Mouse (Mus musculus) heart, adult 18-20 months (tissue): Measurements from ENCODE around the gene Kcnmb4. TPM values are rescaled to one million over a fixed set of nuclear protein-coding genes. Genes with fewer than 3 reads are reported as not detected.

ENCODE experiments used
- DNase-seq, 2 experiments: peaks; one replicate each; pipeline ENCODE4 v3.0.0; 2021 to 2022; ENCODE audit warnings: mixed read lengths in 1 of 2
- long read RNA-seq, 2 experiments: library from polyadenylated mRNA; stranded (forward); transcript quantifications; one replicate each; pipeline ENCODE4 v2.0.0; 2021
- total RNA-seq, 2 experiments: library from RNA; stranded (reverse); gene quantifications; 2 replicates each; pipeline ENCODE4 v1.2.3; 2021

The Kcnmb4 gene
- total RNA-seq, result under 1 TPM; 0.32 to 0.64 TPM
- long read RNA-seq, experiment 1, result 0 reads
- long read RNA-seq, experiment 2, partial matches to known transcripts, result 0 of 1 reads
- long read RNA-seq, experiment 2, other reads (novel, unspliced or antisense), result 0 of 1 reads

DNA sequence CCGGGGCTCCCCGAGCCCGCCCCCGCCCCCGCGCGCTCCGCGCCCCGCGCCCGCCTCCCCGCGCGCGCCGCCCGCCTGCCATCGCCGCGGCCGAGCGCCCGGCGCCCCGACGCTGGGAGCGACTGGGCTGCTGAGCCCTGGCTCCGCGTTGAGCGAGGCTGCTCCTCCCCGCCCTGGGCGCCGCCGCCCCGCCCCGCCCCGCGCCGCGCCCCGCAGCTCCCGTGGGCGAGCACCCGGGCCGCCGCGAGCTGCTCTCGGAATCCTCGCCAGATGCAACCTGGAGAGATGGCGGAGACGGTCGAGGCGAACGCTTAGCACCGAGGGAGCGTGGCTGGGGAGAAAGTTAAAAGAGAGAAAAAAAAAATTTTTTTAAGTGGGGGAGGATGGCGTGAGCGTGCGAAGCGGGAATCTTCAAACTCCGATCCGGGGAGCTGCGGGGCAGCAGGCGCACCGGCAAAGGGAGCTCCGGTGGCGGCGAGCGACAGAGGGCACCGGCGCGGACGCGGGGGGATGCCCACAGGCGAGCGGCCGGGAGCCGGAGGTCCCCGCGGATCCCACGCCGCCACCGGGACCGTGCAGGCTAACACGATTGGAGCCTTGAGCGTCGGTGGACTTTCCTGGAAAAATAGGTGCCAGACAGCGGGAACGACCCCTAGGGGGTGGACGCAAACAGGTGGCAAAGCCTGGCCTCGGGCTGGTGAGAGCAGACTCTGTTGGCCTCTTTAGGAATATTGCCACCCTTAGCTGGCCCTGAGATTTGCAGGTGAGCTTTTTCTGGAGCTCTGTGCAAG is at the start of gene Kcnmb4:
Kcnmb4 (minus strand) TSS at position 120 of the 791 bp plus-strand sequence.
- DNase-seq, result peak in 1 of 2 experiments; percentile 18

DNA sequence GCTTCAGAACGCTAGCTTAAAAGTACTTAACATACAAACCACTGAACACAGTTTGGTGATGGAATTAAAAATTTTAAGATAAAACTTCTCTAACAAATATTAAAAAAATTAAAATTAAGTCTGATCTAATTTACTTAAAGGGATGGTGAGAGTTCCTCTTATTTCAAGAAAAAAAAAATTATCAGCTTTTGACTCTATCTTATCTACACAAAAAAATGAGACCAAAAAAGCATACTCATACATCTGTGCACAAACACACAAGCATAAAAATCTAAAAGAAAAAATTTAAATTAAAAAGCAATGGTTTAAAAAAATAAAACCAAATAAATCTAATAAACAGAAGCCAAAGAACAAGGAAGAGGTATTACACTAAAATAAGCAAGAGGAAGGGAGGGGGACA is 45.9 kb upstream of the Kcnmb4 start:
- DNase-seq, result no peak

DNA sequence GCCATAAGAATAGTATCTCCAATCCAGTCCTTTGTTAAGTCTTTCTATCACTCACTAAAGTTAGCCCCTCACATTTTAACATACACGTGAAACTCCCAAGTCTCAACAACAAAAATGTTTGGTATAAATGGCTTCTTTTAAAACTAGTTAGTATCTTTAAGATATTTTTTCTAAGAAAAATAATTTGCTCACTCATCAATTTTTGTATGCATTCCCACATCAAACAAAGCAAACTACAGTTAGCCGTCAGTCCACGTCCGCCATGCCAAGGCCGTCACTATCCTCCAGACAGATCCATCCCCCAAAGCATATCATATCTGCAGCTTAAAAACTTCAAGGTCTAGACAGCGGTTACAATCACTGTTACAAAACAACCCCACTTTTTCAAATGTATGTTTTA is 41.9 kb upstream of the Kcnmb4 start:
- no peak for DNase-seq

DNA sequence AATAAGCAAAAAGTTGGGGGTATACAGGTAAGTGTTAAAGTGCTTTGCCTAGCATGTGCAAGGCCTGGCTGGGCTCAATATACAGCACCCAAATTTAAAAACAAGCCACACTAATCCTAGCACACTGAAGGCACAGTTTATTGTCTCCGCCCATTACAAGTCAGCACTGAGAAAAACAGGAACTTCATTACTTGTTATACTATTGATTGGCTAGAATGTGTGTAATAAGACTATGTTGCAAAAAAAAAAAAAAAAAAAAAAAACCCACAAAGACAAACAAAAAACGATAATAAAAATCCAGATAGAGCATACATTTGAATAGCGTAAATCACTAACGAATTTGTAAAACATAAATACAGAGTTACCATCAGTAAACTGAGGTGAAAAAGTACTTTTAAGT is 41.5 kb upstream of the Kcnmb4 start:
- no peak for DNase-seq

DNA sequence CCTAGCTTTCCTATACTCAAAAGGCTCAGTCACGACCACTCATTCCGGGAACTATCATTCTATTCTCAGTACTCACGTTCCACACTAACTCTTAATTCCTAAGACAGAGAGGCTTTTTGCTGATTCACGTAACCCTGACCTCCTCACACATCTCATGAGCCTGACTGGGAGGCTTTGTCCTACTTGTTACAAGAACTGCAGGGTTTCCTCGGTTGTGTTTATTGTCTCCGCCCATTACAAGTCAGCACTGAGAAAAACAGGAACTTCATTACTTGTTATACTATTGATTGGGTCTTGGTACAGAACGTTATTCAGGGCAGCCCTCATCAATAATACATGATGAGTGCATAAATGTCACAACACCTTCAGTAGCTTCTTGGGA is 39.6 kb upstream of the Kcnmb4 start:
- peak in 1 of 2 experiments; percentile 7 for DNase-seq

DNA sequence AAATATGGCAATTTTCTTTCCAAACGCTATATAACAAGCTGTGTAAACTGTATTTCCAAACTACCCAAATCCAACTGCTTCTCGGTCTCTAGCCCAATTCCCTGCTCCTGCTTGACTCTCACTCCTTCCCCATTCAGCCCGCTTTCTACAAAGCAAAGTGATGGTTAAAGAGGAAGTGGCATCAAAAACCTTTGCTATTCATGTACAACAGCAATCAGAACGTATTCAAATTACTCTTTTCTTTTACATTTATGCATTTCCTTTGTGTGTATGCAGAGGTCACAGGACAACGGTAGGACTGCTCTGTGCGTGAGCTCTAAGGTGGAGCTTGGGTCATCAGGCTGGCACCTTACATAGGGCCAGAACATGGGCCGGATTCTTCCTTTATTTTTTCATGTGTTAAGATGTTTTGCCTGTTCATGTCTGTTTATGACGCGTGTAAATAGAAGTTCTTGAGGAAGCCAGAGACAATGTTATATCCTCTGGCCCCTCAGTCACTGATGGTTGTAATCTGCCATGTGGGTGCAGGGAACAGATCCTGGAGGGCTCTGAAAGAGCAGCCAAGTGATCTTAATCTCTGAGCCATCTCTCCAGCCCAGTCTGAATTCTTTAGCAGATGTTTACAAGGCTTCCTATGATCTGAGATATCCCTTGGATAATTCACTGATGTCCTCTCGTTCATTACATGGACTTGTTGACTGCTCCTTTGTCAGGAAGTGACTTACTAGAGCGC is 39.0 kb upstream of the Kcnmb4 start:
- DNase-seq, result no peak

DNA sequence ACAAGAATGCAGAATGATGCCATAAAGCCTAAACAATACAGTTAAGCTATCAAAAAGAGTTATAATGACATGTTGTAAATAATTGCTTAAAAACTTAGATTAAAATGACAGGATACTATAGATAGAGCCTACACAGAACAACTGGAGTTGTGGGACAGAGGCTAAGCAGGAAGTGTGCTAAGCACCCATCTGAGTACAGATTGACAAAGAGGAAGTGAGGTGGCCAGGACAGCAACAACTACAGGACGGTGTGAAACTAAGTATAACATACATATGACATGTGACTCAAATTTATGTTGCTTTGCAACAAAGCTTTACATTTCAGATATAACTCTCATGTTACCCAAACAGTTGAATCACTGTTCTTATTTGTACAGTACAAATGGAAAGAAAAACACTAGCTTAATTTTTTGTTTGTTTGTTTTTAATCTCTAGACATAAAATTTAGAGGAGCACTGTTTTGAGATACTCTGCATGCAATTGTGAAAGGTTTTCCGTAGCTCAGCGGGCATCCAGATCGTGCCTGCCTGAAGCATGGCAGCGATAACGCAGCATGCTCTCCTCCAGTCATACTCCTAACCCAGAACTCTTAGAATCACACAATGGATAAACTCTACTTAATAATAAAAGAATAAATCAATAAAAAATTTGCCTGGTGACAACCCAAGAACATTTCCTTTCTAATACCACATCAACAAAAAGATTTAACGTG is 31.8 kb upstream of the Kcnmb4 start:
- DNase-seq, result no peak

DNA sequence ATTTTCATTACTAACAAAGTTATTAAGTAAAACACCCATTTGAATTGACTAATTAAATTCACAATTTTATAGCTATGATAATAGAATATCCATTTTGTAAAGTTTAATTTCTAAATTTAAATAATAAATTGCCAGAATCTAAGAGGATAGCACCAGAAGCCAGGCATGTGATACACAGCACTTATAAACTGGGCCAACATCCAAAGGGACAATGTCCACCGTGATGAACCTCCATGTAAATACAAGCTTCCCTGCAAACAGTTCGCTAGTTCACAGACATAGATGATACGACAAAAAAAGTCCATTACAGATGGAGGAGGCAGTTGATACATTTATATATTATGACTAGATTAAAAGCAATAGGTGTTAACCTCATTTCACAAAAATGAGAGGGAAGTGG is 19.1 kb upstream of the Kcnmb4 start:
- no peak for DNase-seq

DNA sequence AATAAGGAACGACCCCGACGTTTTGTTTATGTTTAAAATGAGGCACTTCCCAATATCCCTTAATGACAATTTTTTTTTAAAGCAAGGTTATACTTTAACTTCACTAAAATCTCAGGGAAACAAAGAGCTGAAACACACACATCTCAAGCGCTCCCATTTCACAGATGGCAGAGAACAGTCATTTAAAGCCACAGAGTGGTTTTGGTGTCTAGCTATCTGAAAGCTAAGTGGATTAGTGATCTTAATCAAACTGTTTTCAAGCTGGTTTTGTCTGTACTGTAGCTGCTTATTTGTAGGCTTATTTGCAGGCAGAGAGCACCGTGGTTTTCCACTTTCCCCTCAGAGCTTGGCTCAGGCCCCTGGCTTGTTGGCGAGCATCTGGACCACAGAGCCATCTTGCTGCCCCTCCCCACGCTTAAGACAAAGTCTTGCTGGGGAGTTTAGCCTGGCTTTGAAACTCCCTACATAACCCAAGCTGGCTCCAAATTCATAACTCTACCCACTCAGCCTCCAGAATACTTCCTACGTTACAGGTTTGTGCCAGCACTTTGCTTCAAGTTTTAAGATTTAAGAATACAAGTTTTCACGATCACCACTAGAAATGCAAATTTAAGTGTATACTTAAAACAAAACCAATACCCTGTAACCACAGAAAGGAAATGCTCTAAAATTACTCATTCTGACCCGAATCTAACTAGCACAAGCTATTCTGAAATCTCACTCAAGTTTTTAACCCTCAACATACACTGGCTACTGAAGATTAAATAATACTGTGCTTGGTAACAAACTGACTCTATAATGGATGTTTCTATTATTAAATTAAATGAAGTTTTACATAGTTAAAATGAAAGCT is 13.4 kb upstream of the Kcnmb4 start:
- no peak for DNase-seq

DNA sequence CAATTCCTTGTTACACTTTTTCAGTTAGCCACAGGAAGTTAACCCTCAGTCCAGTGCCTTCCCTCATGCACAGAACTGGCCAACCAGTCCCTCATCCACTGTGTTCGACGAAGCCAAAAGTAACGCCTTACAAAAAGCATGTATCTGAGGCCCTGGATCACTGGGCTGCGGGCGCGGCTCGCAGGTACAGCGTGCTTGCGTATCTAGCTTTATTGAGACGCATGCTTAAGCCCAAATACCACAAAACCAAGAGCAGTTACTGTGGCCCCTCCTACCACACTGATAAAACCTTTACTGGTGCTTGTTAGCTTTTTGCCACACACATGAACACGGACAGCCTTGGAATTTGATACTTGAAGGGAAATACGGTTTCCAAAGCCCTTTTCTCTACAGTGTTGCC is 8.2 kb upstream of the Kcnmb4 start:
- DNase-seq, result no peak

DNA sequence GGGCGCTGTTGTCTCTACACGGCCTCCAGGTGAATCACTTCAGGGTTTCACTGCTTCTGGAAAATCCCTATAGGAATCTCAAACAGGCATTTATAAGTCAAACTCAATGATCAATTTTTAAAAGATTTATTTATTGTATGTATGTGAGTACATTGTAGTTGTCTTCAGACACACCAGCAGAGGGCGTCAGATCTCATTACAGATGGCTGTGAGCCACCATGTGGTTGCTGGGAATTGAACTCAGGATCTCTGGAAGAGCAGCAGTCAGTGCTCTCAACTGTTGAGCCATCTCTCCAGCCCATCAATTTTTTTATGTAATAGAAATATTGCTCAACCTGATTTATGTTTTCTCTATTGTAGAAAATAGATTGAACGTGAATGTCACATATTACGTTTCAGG is 7.3 kb upstream of the Kcnmb4 start:
- no peak for DNase-seq

DNA sequence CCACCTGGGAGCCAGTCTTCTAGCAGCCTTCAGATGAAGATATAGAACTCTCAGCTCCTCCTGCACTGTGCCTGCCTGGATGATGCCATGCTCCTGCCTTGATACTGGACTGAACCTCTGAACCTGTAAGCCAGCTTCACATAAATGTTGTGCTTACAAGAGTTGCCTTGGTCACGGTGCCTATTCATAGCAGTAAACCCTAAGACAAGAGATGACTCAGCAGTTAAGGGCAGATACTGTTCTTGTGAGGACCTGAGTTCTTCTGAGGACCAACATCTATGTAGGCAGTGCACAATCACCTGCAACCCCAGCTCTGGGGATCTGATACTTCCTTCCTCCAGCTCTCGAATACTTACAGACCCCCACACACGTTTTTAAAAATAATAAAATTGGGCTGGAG is 2.9 kb upstream of the Kcnmb4 start:
- no peak for DNase-seq

DNA sequence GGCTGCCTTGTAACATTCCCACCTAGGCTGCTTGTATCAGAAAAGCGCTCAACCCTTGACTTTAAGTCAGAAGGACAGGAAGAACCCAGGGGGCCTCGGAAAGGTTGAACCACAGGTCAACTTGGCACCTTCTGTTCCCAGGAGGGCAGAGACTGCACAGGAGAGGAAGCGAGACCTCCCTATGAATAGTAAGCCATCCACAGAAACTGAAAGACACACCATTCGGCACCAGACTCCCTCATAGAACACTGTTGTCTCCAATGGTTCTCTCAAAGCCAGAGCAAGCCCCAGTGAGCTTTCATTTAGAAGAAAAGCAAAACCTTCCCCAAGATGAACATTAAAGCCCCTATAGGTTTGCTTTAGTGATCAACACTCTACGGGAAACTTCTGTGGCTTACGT is 2.0 kb upstream of the Kcnmb4 start:
- no peak for DNase-seq

DNA sequence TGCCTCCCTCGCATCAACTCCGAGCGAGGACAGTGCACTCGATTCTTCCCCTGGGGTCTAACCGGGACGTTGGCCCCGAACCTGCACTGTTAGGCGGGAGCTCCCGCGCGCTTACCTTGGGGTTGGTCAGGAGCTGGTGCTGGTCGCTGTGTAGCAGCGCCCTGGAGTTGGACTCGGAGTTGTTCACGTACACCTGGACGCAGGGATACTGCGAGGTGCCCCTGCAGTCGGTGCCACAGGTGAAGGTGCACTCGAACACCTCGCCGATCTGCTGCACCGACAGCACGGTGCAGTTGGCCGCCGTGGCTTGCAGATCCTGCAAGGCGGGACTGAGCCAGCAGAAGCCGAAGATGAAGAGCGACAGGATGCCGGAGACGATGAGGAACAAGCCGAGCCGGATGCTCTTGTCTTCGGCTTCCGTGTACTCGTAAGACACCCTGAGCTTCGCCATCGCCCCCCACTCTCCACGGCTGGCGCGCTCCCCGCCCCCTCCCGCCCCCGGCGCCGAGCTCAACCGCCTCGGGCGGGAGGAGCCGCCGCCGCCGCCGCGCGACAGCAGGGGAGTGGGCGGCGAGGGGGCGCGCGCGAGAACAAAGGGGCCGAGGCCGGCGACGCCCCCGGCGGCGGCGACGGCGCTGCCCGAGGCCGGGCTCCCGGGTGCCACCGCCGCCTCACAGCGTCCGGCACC is 463 bp downstream of the Kcnmb4 start:
- DNase-seq, result peak in 1 of 2 experiments; percentile 12

DNA sequence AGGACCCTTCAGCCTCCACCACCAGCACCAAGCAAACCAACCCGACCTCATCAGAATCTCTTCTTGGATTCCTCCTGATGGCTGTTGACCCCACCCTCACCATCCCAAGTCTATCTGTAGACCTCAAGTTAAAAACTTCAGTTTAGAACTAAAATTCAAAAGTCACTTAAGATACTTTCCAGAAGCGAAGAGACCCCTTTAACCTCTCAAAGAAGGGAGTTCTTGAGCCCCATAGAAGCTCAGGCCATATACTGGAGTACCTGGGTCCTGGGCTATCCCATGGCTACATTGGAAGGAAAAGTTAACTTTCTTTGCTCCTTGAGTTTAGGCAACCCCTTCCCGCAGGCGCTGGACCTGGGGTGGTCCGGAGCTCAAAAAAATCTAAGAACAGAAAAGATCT is 1.1 kb downstream of the Kcnmb4 start:
- DNase-seq, result no peak

DNA sequence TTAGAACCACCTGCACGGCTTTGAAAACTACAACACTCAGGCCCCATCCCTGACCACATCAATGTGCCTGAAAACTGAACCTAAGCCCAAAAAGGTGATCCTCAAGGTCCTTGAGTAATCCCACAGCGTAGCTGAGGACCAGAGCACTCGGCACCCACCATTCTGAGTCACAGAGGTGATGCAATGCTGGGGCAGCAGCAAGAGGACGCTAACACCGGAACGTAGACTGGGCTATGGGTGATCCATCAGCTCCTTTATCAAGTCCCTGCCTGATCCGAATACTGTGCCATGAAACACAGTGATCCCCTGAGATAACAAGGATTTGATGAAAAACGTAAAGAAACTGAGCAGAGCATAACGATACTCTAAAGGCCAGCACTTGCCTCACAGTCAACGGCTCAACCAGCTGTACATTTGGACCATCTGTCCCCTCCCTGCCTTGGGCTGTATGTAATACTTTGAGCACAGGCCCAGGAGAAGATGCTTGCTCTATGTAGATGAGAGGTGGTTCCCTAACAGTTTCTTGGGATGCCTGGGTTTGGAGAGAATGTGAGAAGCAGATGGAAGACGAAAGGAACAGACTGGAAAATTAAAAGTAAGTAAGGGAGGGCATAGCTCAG is 3.3 kb downstream of the Kcnmb4 start:
- no peak for DNase-seq

DNA sequence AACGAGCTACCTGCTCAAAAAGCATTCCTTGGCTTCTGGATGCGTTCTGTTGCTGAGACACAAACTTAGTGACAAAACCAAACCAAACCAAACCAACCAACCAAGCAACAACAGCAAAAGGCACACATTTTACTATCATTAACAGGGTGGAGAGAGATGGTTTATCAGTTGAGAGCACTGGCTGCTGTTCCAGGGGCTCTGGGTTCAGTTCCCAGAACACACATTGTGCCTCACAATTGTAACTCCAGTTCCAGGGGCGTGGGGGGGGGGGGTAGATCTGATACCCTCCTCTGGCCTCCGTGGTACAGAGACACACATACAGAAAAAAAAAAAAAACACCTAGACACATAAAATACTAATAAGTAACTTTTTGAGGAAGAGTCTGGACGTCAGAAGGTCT is 5.6 kb downstream of the Kcnmb4 start:
- DNase-seq, result no peak

DNA sequence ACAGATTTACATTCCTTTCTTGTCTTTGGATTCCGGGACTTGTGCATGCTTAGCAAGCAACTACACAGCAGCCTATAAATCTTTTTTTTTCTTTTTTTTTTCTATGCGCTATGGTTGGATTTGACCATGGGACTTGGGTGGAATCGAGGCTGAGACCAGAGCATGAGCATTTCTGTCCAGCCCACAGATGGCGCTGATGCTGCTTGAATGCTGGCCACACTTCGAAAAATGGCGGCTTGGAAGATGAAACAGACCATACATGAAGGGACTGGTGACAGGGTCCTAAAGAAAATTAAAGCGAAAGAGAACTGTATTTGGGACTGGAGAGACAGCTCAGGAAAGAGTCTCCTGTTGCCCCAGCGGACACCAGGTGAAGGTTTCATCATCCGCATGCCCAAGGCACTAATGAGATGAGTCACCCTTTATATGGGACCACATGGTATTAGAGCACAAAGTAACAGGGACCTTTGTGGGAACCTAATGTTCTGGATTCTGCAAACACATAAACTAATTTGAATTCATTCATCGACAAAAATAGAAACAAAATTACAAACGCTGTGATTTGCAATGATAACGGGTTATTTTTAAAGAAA is 9.8 kb downstream of the Kcnmb4 start:
- no peak for DNase-seq

DNA sequence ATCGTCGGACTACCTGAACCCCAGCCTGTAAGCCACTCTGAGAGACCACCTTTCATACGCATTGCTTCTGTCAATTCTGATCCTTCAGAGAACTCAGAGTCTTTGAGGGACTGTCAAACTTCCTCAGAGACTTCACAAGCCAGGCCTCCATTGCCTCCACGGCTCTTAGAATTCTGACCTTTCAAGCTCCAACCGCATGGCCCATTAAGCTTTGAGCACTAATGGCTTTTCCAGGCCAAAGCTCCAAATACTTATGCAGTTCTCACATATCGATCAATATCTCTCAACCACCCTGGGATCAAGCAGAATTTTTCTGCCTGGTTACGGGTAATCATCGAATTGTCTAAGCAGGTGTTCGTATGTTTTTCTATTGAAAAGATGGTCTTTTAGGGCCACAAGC is 12.2 kb downstream of the Kcnmb4 start:
- no peak for DNase-seq

DNA sequence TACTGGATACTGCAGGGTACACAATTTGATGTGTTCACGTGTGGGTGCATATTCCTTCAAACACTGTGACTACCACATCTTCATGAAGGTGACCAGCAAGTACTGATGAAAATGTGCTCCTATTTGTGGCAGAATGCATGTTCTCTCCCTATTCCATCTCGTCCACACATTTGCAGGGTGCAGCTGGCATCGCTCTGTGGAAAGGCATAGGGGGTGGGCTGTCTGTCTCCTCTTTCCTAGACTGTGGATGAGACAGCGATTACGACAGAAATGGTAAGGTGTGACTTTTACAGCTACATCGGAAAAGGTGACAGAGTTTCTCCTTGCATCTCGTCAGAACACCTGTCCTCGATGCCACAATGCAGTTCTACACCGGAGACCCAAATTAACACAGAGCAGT is 14.9 kb downstream of the Kcnmb4 start:
- DNase-seq, result no peak

DNA sequence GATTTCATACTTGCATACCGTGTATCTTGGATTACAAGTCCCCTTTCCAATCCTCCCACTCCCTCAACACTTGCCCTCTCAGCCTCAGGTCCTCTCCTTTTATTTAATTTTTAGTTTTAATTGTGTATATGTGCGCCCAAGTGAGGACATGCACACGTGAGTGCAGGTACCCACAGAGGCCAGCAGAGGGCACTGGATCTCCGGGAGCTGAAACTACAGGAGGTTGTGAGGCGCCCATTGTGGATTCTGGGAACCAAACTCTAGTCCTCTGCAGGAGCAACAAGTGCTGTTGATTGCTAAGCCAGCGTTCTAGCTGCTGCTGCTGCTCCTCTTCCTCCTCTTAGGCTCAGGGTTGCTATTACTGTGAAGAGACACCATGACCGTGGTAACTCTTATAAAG is 20.9 kb downstream of the Kcnmb4 start:
- DNase-seq, result no peak
